Mouse (Mus musculus): ENCODE results near the gene Gsto2.

DNA sequence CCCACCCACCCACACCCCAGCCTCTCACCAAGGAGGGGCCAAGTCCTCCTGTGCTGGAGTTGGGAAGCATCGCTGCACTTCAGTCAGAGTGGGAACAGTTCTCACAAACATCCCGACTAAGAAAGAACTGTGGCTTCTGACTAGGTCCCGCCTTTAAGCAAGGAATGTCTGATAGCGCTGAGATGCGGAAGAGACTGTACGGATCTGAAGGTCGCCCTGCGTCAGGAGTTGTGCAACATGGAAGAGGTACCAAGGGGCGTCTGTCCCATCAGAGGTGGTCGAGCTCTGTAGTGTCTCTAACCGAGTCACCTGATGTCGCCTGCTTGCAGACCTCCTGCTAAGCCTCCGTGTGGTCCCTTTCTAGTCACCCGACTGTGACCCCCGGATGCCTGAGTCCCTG, 10.9 kb downstream of the Gsto2 start:
- no peak for TF ChIP-seq CTCF (IDR thresholded peaks at IDR 0.05; ENCODE audit: low read depth, low read length)
- no peak for TF ChIP-seq POLR2A (IDR thresholded peaks at IDR 0.05; ENCODE audit: borderline replicate concordance, low read depth, low read length)
